9 mouse cellular contexts compared by ENCODE assay signal in the genomic region with DNA sequence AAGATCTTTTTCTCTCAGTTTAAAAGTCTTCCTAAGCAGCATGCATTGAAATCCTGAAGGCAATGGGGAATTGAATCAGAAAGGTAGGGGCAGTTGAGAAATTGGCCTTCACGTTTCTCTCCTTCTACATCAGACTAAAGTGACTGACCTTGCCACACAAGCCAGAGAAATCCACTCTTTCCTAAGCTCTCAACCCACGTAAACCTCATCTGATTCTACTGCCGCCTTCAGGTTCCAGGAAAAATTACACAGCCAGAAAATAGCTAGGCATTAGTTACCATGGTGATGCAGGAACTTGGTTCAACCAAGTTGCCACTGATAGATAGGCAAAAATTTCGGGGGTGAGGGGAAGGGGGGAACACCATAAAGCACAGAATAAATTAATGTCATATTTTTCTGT. TPM values are rescaled to one million over a fixed set of nuclear protein-coding genes. Genes with fewer than 3 reads are reported as not detected.
A peak's percentile ranks its signal among the peaks of the same experiment; 100 is the strongest.
DNase-seq lines count a peak whose midpoint lies in the region; TF ChIP-seq lines count a peak whose summit lies in the region.
"Had no signal": no experiment of that assay in that cellular context is flagged by ENCODE, and none has a peak within 500 bp of the region (broad histone marks: within the 10 kb centered on the region; RNA-seq: fewer than 3 reads in every experiment).

No protein-coding gene starts in this region.

- no peak overlapping the region for H3K27ac ChIP-seq in left cerebral cortex, adult 2 months

- peak; percentile 79 for TF ChIP-seq CTCF in left cerebral cortex, adult 2 months (IDR thresholded peaks at IDR 0.05)

- H3K4me3 ChIP-seq in left cerebral cortex, adult 2 months, result no peak overlapping the region
- H3K4me3 ChIP-seq: midbrain, embryonic 12.5 days had no signal

- intact Hi-C loops in left cerebral cortex, adult 2 months (cut with DNase I), result no loop called here
- intact Hi-C loops in left cerebral cortex, postnatal 4 days (cut with DNase I), result no loop called here

- DNase-seq in cerebellum, adult 8-10 months, result peak; percentile 39
- DNase-seq in cerebellum, postnatal 4 days (ENCODE audit: low spot score in 2 of 2), result no peak
- peak in 1 of 2 experiments; percentile 43 for DNase-seq in left cerebral cortex, adult 2 months (ENCODE audit: extremely low spot score in 1 of 2, low spot score in 2 of 2)
- DNase-seq in left cerebral cortex, postnatal 4 days, result no peak
- peak; percentile 90 for DNase-seq in brain, adult 2 months (ENCODE audit: low read depth, low spot score)
- DNase-seq in induced T-regulatory cell, adult 2 months (ENCODE audit: low read depth), result peak; percentile 47
- DNase-seq in right cerebral cortex, postnatal 25 days, result peak; percentile 30
- DNase-seq in thymus, postnatal 10 days (ENCODE audit: low spot score in 2 of 2), result no peak

RNA-seq across cellular contexts. Expression of a gene that starts 1.5 kb away (rescaled TPM):
- 10 to 100 TPM; 25.3 to 27.3 TPM for total RNA-seq in left cerebral cortex, adult 2 months (2021)
- total RNA-seq in left cerebral cortex, postnatal 4 days (2021), result 10 to 100 TPM; 14.4 to 15.4 TPM

RNA-seq across cellular contexts. Expression of a gene that starts 11.3 kb away (rescaled TPM):
- 100 to 1,000 TPM in 1 of 2 experiments, 10 to 100 TPM in 1; 90.6 to 107 TPM for total RNA-seq in left cerebral cortex, adult 2 months (2021)
- 100 to 1,000 TPM; 106 to 109 TPM for total RNA-seq in left cerebral cortex, postnatal 4 days (2021)

Comparison
In these comparisons a context has a peak if more than half of its experiments do, and no peak if none do; other contexts are left out.
1. DNase-seq: peak in cerebellum, adult 8-10 months (single experiment), brain, adult 2 months (single experiment), induced T-regulatory cell, adult 2 months (single experiment) and right cerebral cortex, postnatal 25 days (single experiment); none in cerebellum, postnatal 4 days (0 of 2), left cerebral cortex, postnatal 4 days (single experiment) and thymus, postnatal 10 days (0 of 2).